Mouse (Mus musculus) urinary bladder, postnatal 14 days (tissue): Measurements from ENCODE around the gene Plxna4.

Source experiments
- DNase-seq: peaks from one replicate; pipeline ENCODE4 v3.0.0; 2021; ENCODE audit warnings: low spot score

Plxna4 gene

DNA sequence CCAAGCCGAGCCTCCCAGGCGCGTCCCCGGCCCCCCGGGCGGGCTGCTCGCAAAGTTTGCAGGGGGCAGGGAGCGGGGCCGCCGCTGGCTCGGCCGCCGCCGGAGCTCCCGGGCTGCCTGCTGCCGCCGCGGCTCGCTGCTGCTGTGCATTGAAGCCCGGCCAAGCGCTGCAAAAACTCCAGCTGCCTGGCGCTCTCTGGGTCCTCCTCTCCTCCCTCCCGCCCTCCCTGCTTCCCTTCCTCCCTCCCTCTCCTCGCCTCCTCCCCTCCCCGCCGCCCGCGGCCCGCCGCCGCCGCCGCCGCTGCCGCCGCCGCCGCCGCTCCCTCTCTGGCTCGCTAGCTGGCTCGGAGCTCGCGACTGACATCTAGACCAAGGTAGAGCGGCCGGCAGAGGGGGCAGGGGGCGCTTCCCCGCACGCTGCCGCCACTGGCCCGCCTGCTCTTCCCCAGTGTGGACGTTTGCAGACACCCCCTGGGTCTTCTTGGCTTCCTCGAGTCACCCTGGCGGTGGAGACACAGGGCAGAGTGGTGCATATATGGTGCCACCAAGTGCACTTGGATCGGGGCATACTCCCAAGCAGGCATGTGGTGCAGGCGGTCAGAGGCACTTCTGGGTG is at the start of gene Plxna4:
Gene Plxna4 (minus strand): TSS at position 137 of the 616 bp plus-strand sequence.
- DNase-seq, result peak; percentile 68

DNA sequence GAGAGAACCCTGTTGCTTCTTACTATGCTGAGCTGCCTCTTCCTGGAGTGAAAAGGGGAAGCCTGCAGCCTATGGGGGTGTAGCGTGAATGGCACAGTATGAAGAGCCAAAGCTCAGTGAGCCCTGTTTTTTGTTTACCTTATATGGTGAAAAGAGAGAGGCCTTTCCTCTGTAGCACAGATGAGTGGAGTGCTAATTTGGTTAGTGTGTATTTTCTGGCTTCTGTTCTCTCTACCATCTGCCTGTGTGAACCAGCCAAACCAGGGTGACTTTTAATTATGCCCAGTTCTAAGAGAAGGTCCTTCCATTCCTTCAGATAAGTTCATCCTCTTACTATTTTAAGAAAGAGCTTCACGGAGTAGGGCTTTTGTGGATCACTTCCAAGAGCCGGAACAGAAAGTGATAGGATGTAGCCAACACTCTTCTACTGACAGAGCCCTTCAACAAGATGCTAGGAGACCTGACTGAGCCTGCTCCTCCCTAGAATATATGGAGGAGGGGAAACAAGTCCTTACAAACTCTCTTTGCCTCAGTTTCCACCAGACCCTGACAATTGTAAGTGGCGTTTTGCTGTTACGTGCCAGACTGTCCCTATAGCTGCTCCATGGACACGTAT is 49.7 kb upstream of the Plxna4 start:
- DNase-seq, result no peak

DNA sequence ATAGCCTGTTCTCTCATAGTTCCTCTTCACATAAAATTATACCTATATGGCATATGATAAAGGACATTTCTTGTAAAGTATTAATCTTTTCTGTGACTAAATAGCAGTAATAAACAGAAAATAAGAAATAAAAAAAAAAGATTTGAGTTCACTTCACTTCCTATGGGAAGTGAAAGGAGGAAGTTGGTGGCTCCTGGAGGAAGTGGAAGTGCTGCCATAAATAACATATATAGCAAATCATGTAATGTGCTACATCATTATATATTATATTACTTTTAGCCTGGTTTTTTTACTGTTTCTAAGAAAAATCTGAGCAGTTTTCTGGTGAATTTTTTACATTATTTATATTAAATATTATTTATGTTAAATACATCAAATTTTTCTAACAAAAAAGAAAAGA is 22.7 kb upstream of the Plxna4 start:
- DNase-seq, result no peak

DNA sequence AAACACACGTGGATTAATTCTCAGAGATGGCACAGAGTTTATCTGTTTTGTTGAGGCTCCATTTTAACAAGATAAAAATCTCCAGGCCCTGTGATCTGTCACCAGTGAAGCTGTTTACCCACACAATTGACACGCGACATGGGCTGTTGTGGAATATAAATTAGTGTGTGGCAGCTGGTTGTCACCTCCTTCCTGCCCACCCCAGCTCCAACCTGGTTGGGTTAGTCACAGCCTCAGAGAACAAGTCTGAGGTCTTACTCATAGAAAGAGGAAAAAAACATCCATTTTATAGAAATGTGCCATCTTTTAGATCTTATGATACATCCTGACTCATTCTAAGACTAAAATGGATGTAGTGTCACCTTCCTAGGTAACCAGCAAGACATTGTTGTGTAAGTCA is 18.8 kb upstream of the Plxna4 start:
- no peak for DNase-seq

DNA sequence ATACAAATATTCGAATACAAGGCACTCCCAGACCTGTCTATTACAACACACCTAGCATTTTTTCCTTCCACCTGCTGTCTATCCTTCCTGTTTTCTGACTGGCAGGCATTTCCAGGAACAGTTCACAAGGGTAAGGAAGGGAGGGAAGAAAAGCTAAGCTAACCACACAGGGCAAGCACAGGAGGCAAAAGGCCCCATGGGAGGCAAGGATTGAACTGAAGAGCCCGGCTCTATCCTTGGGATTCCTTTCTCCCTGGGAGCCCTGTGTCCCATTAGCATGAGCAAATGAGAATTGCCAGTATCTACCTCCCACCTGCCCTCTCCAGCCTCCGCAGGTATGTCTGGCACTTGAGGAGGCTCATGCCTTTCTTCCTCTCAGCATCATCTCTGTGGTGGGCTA is 17.6 kb upstream of the Plxna4 start:
- DNase-seq, result no peak

DNA sequence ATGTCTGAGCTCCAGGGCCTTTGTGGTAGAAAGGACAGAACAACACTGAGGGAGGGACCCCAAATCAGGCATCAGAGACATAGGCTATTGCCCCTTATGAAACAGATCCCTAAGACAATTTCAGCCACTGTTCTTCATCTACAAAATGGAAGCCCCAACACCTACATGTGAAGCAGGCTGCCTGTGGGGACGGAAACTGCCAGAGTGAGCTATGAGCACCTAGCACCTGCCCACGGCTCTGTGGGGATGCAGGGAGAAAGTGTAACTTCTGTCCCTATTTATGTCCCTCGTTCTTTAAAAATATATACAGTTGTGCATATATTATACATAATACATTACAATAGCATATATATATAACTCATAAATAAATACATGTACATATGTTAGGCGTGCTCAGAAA is 16.9 kb upstream of the Plxna4 start:
- no peak for DNase-seq

DNA sequence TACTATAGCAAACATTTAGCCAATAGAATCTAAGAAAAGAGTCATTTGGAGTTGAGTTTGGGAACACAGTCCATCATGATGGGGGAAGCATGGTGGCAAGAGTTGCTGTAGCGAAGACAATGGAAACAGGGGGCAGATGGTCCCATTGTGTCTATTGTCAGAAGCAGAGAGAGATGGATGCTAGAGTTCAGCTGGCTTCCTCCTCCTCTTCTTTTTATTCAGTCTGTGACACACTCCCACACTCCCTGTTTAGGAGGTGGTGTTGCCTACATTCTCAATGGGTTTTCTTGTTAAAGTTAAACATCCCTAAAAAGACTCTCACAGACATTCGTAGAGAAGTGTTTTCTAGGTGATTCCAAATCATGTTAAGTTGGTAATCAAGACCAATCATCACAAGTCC is 14.1 kb upstream of the Plxna4 start:
- DNase-seq, result no peak

DNA sequence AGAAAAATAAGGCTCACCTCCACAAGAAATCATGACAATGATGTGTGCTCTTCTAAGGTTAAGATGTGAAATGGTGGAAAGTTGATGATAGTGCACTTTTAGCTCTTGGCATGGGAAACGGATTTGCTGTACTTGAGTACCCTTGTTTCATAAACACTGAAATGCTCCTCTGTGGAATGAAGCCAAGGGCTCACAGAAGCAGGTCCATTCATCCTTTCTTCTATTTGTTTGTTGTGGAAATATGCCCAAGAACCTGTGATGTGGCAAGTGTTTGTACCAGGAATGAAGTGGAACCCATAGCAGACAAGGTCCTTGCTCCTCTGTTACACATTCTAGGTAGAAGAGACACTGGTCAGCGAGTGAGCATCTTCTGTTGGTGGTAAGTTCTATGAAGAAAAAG is 13.3 kb upstream of the Plxna4 start:
- DNase-seq, result no peak

DNA sequence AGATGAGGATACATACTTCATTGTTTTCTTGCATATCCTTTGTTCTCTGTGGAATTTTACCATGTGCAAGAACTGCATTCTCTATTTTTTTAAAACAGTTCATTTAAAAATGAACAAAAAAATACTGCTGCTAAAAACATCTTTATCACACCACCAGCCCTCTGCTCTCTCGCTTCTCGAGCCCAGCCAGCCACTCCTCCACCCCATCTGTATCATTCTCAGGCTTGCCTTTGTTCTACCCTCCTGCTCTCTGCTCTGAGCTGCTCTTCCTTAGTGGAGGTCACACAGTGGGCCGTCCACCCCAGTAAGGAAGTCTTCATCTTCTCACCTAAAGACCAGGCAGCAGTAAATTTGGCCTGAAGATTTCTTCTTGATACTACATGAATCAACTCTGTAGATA is 7.6 kb upstream of the Plxna4 start:
- no peak for DNase-seq

DNA sequence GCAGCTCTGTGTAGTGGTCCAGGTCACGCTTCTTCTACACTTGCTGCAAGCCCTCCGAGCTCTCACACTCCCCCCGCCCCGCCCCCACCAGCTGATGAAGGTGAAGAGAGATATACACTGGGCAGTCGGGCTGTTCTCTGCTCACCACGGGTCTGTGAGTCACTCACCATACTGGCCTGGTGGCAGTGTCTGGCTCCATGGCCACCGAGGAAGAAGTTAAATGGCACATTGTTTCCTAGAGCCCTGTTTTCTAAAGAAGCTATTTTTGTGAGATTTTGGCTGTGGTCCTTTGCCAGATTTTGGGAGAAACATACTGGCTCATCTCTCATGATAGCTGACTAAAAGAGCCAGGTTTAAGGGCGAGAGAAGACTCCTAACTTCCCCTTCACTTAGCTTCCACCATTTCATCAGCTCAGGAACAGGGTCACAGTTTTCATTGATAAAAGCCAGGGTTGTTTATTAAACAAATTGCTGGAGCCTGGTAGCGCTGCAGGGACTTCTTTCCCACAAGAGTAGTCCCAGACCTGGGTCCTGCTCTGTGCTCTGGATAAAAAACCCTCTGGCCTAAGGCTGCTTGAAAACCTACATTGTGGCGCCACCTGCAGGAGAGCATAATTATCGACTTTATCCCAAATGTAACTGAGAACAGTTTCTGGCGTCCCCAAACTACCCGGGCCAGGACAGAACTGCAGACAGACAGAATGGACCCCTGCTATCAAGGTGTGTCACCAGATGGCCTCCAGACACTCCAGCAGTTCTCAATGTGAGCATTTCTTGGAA is 3.2 kb upstream of the Plxna4 start:
- peak; percentile 75 for DNase-seq

DNA sequence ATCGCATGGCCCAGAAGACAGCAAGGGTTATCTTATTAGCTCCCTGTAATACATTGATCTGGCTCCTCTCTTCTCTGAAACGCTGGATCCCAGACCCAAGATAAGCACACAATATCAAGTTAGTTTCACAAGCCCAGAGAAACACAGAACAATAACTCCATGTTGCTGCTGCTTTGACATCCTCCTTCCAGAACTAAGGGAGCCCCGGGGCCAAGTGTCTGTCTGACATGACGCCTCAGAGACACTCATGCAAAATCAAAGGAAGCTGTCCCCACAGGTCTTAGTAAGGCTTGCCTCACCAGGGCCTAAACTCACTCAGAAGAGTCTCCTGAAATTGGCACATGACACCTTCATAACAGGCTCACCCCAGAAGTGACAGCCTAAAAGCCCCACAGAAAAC is 1.6 kb upstream of the Plxna4 start:
- no peak for DNase-seq

DNA sequence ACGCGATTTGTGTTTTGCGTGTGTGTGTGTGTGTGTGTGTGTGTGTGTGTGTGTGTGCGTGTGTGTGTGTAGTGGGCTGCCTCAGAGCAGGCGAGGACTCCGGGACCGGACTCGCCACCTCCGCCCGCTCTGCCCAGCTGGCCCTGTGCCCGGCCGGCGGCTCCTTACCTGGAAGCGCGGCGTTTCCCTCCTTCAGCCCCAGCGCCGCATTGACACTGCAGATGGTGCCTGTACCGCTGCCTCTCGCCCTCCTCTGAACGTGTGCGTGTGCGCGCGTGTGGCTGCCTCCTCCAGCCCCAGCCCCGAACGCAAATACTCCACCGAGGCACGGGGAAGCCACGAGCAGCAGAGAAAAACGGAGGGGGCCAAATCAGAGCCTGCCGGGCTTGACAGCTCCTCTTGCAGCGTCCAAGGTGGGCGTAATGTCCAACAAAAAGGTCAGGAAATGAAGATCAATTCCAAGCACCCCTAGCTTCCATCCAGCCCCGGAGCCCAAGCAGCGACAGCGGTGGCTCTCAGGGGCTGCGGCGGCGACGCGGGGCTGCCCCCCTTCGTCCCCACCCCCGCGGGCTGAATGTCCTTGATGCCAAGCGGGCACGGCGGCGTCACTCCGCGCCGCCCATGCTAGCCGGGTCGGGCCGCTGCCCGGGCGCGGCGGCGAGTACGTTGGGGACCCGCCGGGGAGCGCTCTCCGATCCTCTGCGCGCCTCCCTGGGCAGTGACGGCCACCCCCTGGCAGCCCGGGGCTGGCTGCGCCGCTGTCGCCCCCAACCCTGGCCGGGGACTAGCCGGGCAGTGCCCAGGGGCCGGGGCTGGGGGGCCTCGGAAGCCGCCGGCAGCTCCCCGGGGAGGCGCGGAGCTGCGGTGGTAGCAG is 619 bp downstream of the Plxna4 start:
- DNase-seq, result peak; percentile 24

DNA sequence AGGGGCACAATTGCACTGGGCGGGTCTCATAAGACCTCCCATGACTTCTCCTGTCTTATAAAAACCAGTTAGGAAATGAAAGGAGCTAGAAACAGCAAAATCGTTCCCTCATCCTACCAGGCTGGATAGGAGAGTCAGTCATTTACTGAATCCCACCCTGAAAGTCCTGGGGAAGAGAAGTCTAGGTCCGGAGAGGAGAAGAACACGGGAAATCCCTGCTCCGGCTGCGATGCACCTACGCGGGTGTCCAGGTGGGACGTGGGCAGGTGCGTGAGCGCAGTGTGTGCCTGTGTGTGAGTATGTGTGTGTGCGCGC is 1.2 kb downstream of the Plxna4 start:
- DNase-seq, result no peak

DNA sequence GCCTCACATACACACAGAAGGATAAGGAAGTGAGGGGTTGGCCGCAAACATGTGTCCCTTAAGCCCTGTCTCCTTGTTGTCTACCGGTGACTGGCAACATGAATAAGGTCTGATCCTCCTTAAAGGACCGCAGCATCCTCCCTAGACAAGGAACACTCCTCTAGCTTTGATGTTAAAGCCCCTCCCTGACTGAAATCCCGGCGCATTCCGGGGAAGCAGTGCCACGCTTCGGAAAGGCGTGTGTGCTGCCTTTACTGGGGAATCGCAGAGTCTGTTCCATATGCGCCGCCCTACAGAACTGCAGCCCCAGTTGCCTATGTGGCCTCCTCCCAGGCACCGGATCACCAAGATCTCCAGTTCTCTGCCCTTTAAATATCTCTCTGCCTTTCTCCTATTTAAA is 1.6 kb downstream of the Plxna4 start:
- DNase-seq, result peak; percentile 7

DNA sequence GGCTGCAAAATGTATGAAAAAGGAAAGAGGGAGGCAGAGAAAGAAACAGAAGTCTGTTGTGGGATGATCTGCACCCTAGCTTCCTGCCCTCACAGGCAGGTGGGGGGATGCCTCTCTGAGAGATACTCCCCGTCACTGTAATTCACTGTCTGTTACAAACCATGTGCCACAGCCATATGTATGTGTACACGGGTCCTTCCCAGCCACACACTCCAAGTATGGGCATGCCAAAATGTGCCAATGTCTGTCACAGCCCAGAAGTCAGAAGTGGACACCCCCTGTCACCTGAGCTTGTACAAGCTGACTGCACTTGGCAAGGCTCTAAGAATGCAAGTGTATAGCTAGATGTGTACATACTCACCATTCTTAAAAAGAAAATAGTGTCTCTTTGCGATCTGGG is 2.8 kb downstream of the Plxna4 start:
- no peak for DNase-seq

DNA sequence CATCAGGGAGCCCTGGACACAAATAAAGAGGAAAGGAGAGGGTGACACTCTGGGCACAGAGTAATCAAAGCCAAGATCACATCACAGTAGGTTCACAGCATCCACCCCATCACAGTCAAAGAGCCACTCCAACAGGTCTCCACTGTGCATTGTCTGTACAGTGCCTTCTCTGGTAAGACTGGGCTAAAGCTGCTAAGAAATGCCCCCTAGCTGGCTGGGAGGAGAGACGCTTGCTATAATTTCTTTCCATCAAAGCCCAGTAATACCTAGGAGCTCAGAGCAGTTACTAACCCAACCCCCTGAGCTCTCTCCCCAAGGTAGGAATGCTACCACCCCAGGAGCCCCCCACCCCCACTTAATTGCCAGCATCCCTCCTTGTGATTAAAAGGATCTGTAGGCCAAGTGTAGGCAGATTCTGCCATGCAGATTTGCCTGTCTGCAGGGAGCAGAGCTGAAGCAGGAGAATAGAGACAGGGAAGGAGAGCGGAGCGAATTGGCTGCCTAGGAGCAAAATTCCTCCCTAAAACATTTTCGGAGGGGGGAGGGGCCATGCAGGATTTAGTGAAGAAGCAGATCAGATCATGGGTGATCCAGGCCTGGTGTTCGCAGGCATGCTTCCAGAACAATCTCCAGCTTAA is 3.6 kb downstream of the Plxna4 start:
- DNase-seq, result no peak

DNA sequence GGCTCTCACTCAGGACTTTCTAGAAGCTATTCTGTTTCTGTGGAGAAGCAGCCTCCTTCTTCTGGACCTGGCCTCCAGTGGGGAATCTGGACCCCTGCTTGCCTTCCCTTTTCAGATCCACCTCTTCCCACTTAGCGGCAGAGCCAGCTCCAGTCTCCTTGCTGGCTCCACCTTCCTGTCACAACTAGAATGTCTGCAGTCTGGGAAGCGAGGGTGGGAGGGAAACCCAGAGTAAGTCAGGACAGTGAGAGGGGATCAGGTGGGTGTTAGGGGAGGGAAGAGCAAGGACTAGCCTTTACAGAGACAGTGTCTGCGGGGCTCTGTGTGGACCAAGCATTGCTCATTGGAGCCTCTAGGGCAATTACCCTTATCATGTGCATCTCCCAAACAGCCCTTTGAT is 4.4 kb downstream of the Plxna4 start:
- DNase-seq, result no peak

DNA sequence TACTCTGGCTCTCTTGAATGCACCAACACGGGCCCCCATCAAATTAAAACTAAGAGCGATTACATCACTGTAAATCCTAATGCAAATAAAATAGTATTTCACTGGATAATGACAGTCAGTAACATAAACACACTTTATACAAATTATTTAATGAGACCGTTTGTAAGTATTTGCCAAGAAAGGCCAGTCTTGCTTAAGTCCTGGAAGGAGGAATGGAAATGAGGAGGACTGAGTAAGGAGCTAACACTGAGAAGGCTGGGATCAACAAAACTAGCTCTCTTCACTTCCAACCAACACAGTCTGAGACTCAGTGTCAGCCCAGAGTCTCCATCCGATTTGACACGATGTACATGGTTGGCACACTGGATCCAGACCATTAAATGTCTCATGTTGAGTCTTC is 16.5 kb downstream of the Plxna4 start:
- DNase-seq, result no peak

DNA sequence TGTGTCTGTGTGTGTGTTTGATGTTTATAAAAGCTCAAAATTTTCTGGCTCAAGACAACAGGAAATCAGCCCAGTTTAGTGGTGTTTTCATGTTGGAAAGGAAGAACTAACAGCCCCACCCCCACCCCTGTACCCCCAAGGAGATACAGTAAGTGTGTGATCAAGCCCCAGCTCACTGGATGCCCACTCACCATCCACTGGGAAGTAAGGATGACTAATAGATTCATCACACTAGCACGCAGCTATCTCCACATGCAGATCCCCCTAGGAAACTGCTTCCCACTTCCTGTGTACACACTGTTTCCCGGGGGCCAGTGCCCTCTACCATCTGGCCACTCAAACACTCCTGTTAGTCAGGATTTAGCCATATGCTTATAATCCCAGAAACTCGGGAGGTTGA is 17.5 kb downstream of the Plxna4 start:
- no peak for DNase-seq

DNA sequence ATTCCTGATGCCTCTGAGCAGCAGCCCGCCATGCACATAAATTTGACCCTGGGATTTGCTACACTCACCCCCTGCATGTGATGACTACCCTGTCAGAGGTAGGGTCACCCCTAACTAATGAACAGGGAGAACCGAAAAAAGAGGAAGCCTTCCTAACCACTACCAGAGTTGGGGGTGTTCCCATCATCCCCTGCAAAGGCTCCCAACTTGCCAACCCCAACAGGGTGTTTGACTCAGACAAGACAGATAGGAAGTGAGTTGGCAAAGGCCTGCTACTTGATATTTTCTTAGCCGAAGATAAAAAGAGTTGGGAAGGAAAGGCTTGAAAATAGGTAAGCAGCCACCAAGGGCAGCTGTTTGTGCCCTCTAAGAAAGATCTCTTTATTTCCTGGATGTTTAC is 18.1 kb downstream of the Plxna4 start:
- DNase-seq, result no peak

DNA sequence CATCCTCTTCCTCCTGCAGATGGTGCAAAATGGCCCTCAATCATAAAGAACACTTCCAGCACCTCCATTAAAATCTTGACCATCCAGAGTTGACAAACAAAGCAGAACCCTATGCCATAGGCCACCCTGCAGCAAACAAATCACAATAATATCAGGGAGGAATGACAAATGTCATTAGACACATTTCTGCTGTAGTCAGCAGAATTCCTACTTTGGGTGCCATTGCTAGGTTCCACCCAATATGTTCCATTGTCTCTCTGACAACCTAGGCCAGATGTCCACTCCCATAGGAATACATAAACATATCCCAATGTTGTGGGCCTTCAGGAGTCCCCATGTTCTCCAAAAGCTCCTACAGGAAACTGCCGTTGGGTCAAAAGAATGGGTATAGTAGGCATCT is 41.1 kb downstream of the Plxna4 start:
- DNase-seq, result no peak

DNA sequence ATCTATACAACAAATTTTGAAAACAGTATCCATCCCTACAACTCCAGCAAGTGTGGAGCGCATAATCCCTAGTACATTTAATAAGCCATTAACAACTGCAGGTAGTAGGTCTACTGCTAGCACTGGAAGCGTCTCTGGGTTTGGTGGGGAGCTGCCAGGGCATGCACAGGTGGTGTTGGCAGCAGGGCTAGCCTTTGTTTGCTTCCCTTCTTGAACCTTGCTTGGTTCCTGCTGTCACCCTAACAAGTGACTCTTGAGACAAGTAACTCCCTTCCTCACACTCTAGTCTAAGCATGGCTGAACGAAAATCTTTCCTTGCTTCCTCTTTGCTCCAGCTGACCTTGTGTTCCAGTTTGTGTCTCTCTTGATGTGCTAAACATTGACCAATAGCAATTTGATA is 44.0 kb downstream of the Plxna4 start:
- no peak for DNase-seq
